Mouse (Mus musculus) adrenal gland, postnatal 10 days (tissue): ENCODE data around the gene Mtrf1l. TPM values are rescaled to one million over a fixed set of nuclear protein-coding genes. Genes with fewer than 3 reads are reported as not detected.

ENCODE experiments used
- DNase-seq: peaks from one replicate; pipeline ENCODE4 v3.0.0; 2021; ENCODE audit warnings: mixed read lengths
- total RNA-seq, 2 experiments: library from RNA; stranded (reverse); gene quantifications; 2 replicates each; pipeline ENCODE4 v1.2.3; 2021

Mtrf1l gene
- total RNA-seq, 2 experiments from 2014 or later: 8.9 to 12.6 TPM

GRCm38 (mm10) chr10:5804691-5805156 lies 19.0 kb downstream of the Mtrf1l start:
- DNase-seq: peak; percentile 17

- no peak for DNase-seq
Observed at GRCm38 (mm10) chr10:5803739-5804138, 20.0 kb downstream of the Mtrf1l start.

GRCm38 (mm10) chr10:5802866-5803265 lies 20.8 kb downstream of the Mtrf1l start:
- DNase-seq: no peak

- DNase-seq: no peak
Observed at GRCm38 (mm10) chr10:5800490-5800889, 23.2 kb downstream of the Mtrf1l start.

- DNase-seq: no peak
Observed at GRCm38 (mm10) chr10:5798069-5798468, 25.6 kb downstream of the Mtrf1l start.

GRCm38 (mm10) chr10:5790657-5791056 lies 33.1 kb downstream of the Mtrf1l start:
- peak; percentile 71 for DNase-seq

GRCm38 (mm10) chr10:5786923-5787322 lies 36.8 kb downstream of the Mtrf1l start:
- DNase-seq: peak; percentile 16

Other genes with a start within 250 kb of the Mtrf1l start
- 10 to 100 TPM in 1 of 2 experiments, 1 to 10 TPM in 1; 8.5 to 13.4 TPM for gene Myct1, start 230.1 kb downstream of the Mtrf1l start, total RNA-seq
- gene Vip, start 184.7 kb downstream of the Mtrf1l start, total RNA-seq: under 1 TPM; 0.18 to 0.76 TPM
- gene Fbxo5, start 18.3 kb downstream of the Mtrf1l start, total RNA-seq: 10 to 100 TPM in 1 of 2 experiments, 1 to 10 TPM in 1; 9.7 to 14.8 TPM
- gene Rgs17, start 98.5 kb upstream of the Mtrf1l start, total RNA-seq: 1 to 10 TPM; 1.1 to 1.8 TPM